Mouse (Mus musculus) embryonic facial prominence, embryonic 11.5 days (tissue): ENCODE results near the gene Ddx39b. TPM values are rescaled to one million over a fixed set of nuclear protein-coding genes. Genes with fewer than 3 reads are reported as not detected.

Source experiments
- ATAC-seq: fragments of 200-750 bp; cut with Nextera tagmentation; replicated peaks from 2 replicates; pipeline ENCODE4 v1.8.0; 2017; ENCODE audit warnings: low read depth; ENCODE audit not compliant: insufficient number of reproducible peaks, low FRiP score, low TSS enrichment
- DNase-seq: peaks from one replicate; pipeline ENCODE4 v3.0.0-alpha.2; 2015; ENCODE audit warnings: low spot score
- H3K27ac ChIP-seq: fragments of 300-500 bp; sonication (generic); replicated peaks from 2 replicates; pipeline ENCODE4 v1.5.1; 2014; ENCODE audit warnings: mild to moderate bottlenecking, low read depth, low read length, control low read depth
- H3K27me3 ChIP-seq: fragments of 300-500 bp; sonication (generic); 2 replicates; pipeline ENCODE4 v1.6.1; 2014; ENCODE audit warnings: mild to moderate bottlenecking, low read length, moderate library complexity, mixed read lengths; ENCODE audit not compliant: control insufficient read depth, insufficient read depth
- H3K36me3 ChIP-seq: fragments of 300-500 bp; sonication (generic); replicated peaks from 2 replicates; pipeline ENCODE4 v1.6.1; 2014; ENCODE audit warnings: low read depth, mild to moderate bottlenecking, low read length, moderate library complexity, mixed read lengths; ENCODE audit not compliant: control insufficient read depth, insufficient read depth
- H3K4me1 ChIP-seq: fragments of 300-500 bp; sonication (generic); 2 replicates; pipeline ENCODE4 v1.6.1; 2014; ENCODE audit warnings: low read length, mixed read lengths; ENCODE audit not compliant: control insufficient read depth, insufficient read depth
- H3K4me2 ChIP-seq: fragments of 300-500 bp; sonication (generic); 2 replicates; pipeline ENCODE4 v1.6.1; 2014; ENCODE audit warnings: low read depth, mild to moderate bottlenecking, control low read depth, low read length, moderate library complexity
- H3K4me3 ChIP-seq: fragments of 300-500 bp; sonication (generic); 2 replicates; pipeline ENCODE4 v1.5.1; 2014; ENCODE audit warnings: low read depth, low read length, control low read depth
- H3K9ac ChIP-seq: fragments of 300-500 bp; sonication (generic); replicated peaks from 2 replicates; pipeline ENCODE4 v1.6.1; 2014; ENCODE audit warnings: mild to moderate bottlenecking, control low read depth, low read length
- H3K9me3 ChIP-seq: fragments of 300-500 bp; sonication (generic); replicated peaks from 2 replicates; pipeline ENCODE4 v1.6.1; 2016; ENCODE audit warnings: mild to moderate bottlenecking, low read length, inconsistent platforms, mixed read lengths; ENCODE audit not compliant: control insufficient read depth
- WGBS: fragments of 180-500 bp; shearing (Covaris S2); extraction: QIAGEN DNeasy Blood & Tissue Kit; methylation state at CpG from one replicate; pipeline ENCODE4 v1.1.7; 2014; 5-methylcytosine and 5-hydroxymethylcytosine counted together
- polyA plus RNA-seq: library from polyadenylated mRNA; unstranded; fragments of >200 nt; fragmentation: Nextera tagmentation; extraction: Ambion mirVana; gene quantifications from 2 replicates; pipeline ENCODE4 v1.2.1, GENCODE M21; 2014

The Ddx39b gene
- polyA plus RNA-seq, 1 experiment from 2014 or later = 664 TPM

GRCm38 (mm10) chr17:35263523-35263883 is 22.0 kb downstream of the Ddx39b start:
- WGBS = 2% methylated on average over 29 of the region's 31 CpGs
- DNase-seq (no peak), ATAC-seq (0 out of 2 replicates have a peak, but pooled peaks have one; percentile 49)
- H3K4me2 ChIP-seq = peak overlapping the region; percentile 95
- no peaks in the 10 kb centered on the region for H3K36me3 ChIP-seq
- peak overlapping the region; percentile 52 for H3K9ac ChIP-seq
- H3K9me3 ChIP-seq = no peaks in the 10 kb centered on the region
- no peaks in the 10 kb centered on the region for H3K4me1 ChIP-seq
- peaks cover 19% of the 10 kb centered on the region for H3K27me3 ChIP-seq
- H3K4me3 ChIP-seq = peak overlapping the region; percentile 54
- H3K27ac ChIP-seq = no peak overlapping the region

- H3K9ac ChIP-seq = no peak overlapping the region
- no peak overlapping the region for H3K27ac ChIP-seq
- no peaks in the 10 kb centered on the region for H3K9me3 ChIP-seq
- DNase-seq = no peak
- H3K27me3 ChIP-seq = peaks cover 14% of the 10 kb centered on the region
- no peak overlapping the region for H3K4me3 ChIP-seq
- no peak for ATAC-seq
- H3K36me3 ChIP-seq = no peaks in the 10 kb centered on the region
- no peaks in the 10 kb centered on the region for H3K4me1 ChIP-seq
- WGBS = 82% methylated on average over 1 of the region's 1 CpGs
- H3K4me2 ChIP-seq = no peak overlapping the region
Measured at GRCm38 (mm10) chr17:35267399-35268086, 26.0 kb downstream of the Ddx39b start.

- Histone ChIP-seq H3K4me1 (no peaks in the 10 kb centered on the region), H3K27ac (no peak overlapping the region), H3K36me3 (no peaks in the 10 kb centered on the region), H3K9ac (no peak overlapping the region), H3K27me3 (no peaks in the 10 kb centered on the region), H3K4me3 (no peak overlapping the region), H3K4me2 (no peak overlapping the region), H3K9me3 (no peaks in the 10 kb centered on the region)
- ATAC-seq (no peak), DNase-seq (peak; percentile 82)
- WGBS = 27% methylated on average over 3 of the region's 3 CpGs
Measured at GRCm38 (mm10) chr17:35269653-35270347, 28.3 kb downstream of the Ddx39b start.

GRCm38 (mm10) chr17:35272249-35272648 is 30.7 kb downstream of the Ddx39b start:
- H3K27me3 ChIP-seq = no peaks in the 10 kb centered on the region
- H3K9me3 ChIP-seq = no peaks in the 10 kb centered on the region
- H3K9ac ChIP-seq = no peak overlapping the region
- H3K4me1 ChIP-seq = no peaks in the 10 kb centered on the region
- DNase-seq (no peak), ATAC-seq (no peak)
- H3K36me3 ChIP-seq = no peaks in the 10 kb centered on the region
- 71% methylated on average over 3 of the region's 3 CpGs for WGBS
- H3K27ac ChIP-seq = no peak overlapping the region
- no peak overlapping the region for H3K4me2 ChIP-seq
- H3K4me3 ChIP-seq = no peak overlapping the region

- no peak overlapping the region for H3K27ac ChIP-seq
- H3K4me3 ChIP-seq = no peak overlapping the region
- WGBS = 7% methylated on average over 11 of the region's 11 CpGs
- H3K9me3 ChIP-seq = no peaks in the 10 kb centered on the region
- no peak overlapping the region for H3K4me2 ChIP-seq
- ATAC-seq = no peak
- DNase-seq = peak; percentile 76
- no peak overlapping the region for H3K9ac ChIP-seq
- no peaks in the 10 kb centered on the region for H3K4me1 ChIP-seq
- no peaks in the 10 kb centered on the region for H3K36me3 ChIP-seq
- H3K27me3 ChIP-seq = no peaks in the 10 kb centered on the region
Measured at GRCm38 (mm10) chr17:35274770-35275169, 33.2 kb downstream of the Ddx39b start.

DNA sequence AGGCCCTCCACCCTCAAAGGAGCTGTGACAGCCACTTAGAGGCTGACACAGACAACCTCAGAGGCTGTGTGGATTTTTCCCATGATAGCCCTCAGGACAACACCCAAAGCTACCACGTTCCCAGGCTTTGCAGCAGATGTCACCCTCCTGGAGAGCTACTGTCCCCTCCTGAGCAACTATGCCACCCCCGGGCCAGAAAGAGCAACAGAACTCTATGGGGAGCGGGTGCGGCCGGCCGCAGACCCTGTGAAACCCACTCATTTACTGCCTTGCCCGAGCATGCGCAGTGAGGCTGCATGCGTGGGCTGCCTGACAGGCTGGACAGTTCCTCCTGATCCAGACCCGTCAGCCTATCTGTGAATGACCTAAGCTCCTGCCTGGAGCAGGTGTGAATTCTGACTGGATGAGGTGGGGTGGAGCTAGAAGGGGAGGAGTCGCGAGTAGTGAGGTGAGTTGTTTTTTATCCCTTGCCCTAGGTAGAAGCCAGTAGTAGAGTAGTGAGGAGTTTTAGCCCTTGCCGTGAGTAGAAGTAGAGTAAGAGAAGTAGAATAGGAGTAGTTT is 34.8 kb downstream of the Ddx39b start:
- Histone ChIP-seq H3K4me2 (no peak overlapping the region), H3K27me3 (no peaks in the 10 kb centered on the region), H3K9me3 (no peaks in the 10 kb centered on the region), H3K9ac (no peak overlapping the region), H3K36me3 (no peaks in the 10 kb centered on the region), H3K4me1 (no peaks in the 10 kb centered on the region), H3K4me3 (no peak overlapping the region), H3K27ac (no peak overlapping the region)
- no peak for DNase-seq
- ATAC-seq = no peak
- WGBS = 25% methylated on average over 13 of the region's 13 CpGs

GRCm38 (mm10) chr17:35278049-35278448 is 36.5 kb downstream of the Ddx39b start:
- WGBS = 86% methylated on average over 8 of the region's 8 CpGs
- H3K9me3 ChIP-seq = no peaks in the 10 kb centered on the region
- no peaks in the 10 kb centered on the region for H3K36me3 ChIP-seq
- ATAC-seq (no peak), DNase-seq (no peak)
- H3K27ac ChIP-seq = no peak overlapping the region
- H3K9ac ChIP-seq = no peak overlapping the region
- H3K27me3 ChIP-seq = no peaks in the 10 kb centered on the region
- H3K4me1 ChIP-seq = no peaks in the 10 kb centered on the region
- H3K4me3 ChIP-seq = no peak overlapping the region
- no peak overlapping the region for H3K4me2 ChIP-seq
